ENCODE assay signal across 8 mouse cellular contexts in genomic region chr19:6940396-6941351, GRCm38 (mm10). TPM values are rescaled to one million over a fixed set of nuclear protein-coding genes. Genes with fewer than 3 reads are reported as not detected.
A peak's percentile ranks its signal among the peaks of the same experiment; 100 is the strongest.
DNase-seq lines count a peak whose midpoint lies in the region; ATAC-seq lines count a peak whose summit lies in the region.

No protein-coding gene starts in this region.

- peak; percentile 2; the same call in 1 of the 2 replicates for ATAC-seq in intestine, embryonic 16.5 days
- peak; percentile 38; the same call in 1 of the 2 replicates for ATAC-seq in neural tube, embryonic 12.5 days (ENCODE audit: low FRiP score, low read depth)

- peak overlapping the region; percentile 43; the same call in 1 of the 2 replicates for H3K27ac ChIP-seq in intestine, embryonic 16.5 days (ENCODE audit: low read length)
- H3K27ac ChIP-seq in neural tube, embryonic 12.5 days, result no peak overlapping the region

- peaks cover 22% of the 10 kb centered on the region for H3K4me1 ChIP-seq in intestine, embryonic 16.5 days (ENCODE audit: control insufficient read depth, insufficient read depth, low read length)
- H3K4me1 ChIP-seq in neural tube, embryonic 12.5 days, result peaks cover 32% of the 10 kb centered on the region

- H3K36me3 ChIP-seq in intestine, embryonic 16.5 days (ENCODE audit: control insufficient read depth, insufficient read depth, low read length), result no peaks in the 10 kb centered on the region
- H3K36me3 ChIP-seq in neural tube, embryonic 12.5 days, result peaks cover 8% of the 10 kb centered on the region

- H3K9me3 ChIP-seq in intestine, embryonic 16.5 days (ENCODE audit: control insufficient read depth, low read length), result no peaks in the 10 kb centered on the region
- H3K9me3 ChIP-seq in neural tube, embryonic 12.5 days, result no peaks in the 10 kb centered on the region

- H3K27me3 ChIP-seq in intestine, embryonic 16.5 days (replicated peaks; ENCODE audit: control insufficient read depth, insufficient read depth, low read length), result 0 out of 2 replicates have a peak, but pooled peaks cover 3% of the 10 kb centered on the region
- peaks cover 11% of the 10 kb centered on the region for H3K27me3 ChIP-seq in neural tube, embryonic 12.5 days (replicated peaks)

- H3K4me2 ChIP-seq in intestine, embryonic 16.5 days (ENCODE audit: low read depth, low read length), result peak overlapping the region; percentile 91
- H3K4me2 ChIP-seq in neural tube, embryonic 12.5 days (replicated peaks), result peak overlapping the region; percentile 87

- DNase-seq in adrenal gland, adult 2 months, result peak; percentile 29
- no peak for DNase-seq in adrenal gland, postnatal 14 days
- DNase-seq in thymus, postnatal 10 days (ENCODE audit: low spot score in 2 of 2), result peak; percentile 26 to 41
- DNase-seq in thymus, postnatal 25 days, result no peak
- DNase-seq in urinary bladder, postnatal 25 days (ENCODE audit: low spot score), result no peak
- no peak for DNase-seq in right cerebral cortex, postnatal 25 days

- WGBS in intestine, embryonic 16.5 days, result 19% methylated on average over 29 of the region's 29 CpGs
- 23% methylated on average over 29 of the region's 29 CpGs for WGBS in neural tube, embryonic 12.5 days

- H3K9ac ChIP-seq in intestine, embryonic 16.5 days (ENCODE audit: low read depth, low read length), result peak overlapping the region; percentile 80
- H3K9ac ChIP-seq in neural tube, embryonic 12.5 days, result peak overlapping the region; percentile 89

- H3K4me3 ChIP-seq in intestine, embryonic 16.5 days (ENCODE audit: low read length), result peak overlapping the region; percentile 93
- H3K4me3 ChIP-seq in neural tube, embryonic 12.5 days, result peak overlapping the region; percentile 82

RNA-seq across cellular contexts. Expression of gene Bad, which starts 1.0 kb away (rescaled TPM):
- total RNA-seq in adrenal gland, adult 2 months (2021), result 10 to 100 TPM; 44.7 to 58.7 TPM
- 91.2 and 102 TPM in 2 replicates for polyA plus RNA-seq in adrenal gland, adult 2 months (2012; rRNA removed)
- 43.0 and 45.0 TPM in 2 replicates for total RNA-seq in adrenal gland, postnatal 14 days (2021)
- 77.7 and 80.5 TPM in 2 replicates for polyA plus RNA-seq in intestine, embryonic 16.5 days (2015; fragmentation: Nextera tagmentation; extraction: Ambion mirVana)
- 71.9 and 73.8 TPM in 2 replicates for polyA plus RNA-seq in neural tube, embryonic 12.5 days (2016; fragmentation: Nextera tagmentation; extraction: Ambion mirVana)

RNA-seq across cellular contexts. Expression of gene Gpr137, which starts 1.6 kb away (rescaled TPM):
- total RNA-seq in adrenal gland, adult 2 months (2021), result 10 to 100 TPM; 47.9 to 51.5 TPM
- polyA plus RNA-seq in adrenal gland, adult 2 months (2012; rRNA removed), result 202 and 223 TPM in 2 replicates
- 43.0 and 43.3 TPM in 2 replicates for total RNA-seq in adrenal gland, postnatal 14 days (2021)
- polyA plus RNA-seq in intestine, embryonic 16.5 days (2015; fragmentation: Nextera tagmentation; extraction: Ambion mirVana), result 20.6 and 21.1 TPM in 2 replicates
- polyA plus RNA-seq in neural tube, embryonic 12.5 days (2016; fragmentation: Nextera tagmentation; extraction: Ambion mirVana), result 43.9 and 45.6 TPM in 2 replicates

RNA-seq across cellular contexts. Expression of gene Kcnk4, which starts 6.4 kb away (rescaled TPM):
- under 1 TPM in 1 of 2 experiments, not detected in 1; 0.31 TPM for total RNA-seq in adrenal gland, adult 2 months (2021)
- polyA plus RNA-seq in adrenal gland, adult 2 months (2012; rRNA removed), result 0.06 TPM in 1 of 2 replicates, not detected in the other
- 0.93 TPM in 1 of 2 replicates, not detected in the other for total RNA-seq in adrenal gland, postnatal 14 days (2021)
- polyA plus RNA-seq in intestine, embryonic 16.5 days (2015; fragmentation: Nextera tagmentation; extraction: Ambion mirVana), result 0.45 and 0.48 TPM in 2 replicates
- polyA plus RNA-seq in neural tube, embryonic 12.5 days (2016; fragmentation: Nextera tagmentation; extraction: Ambion mirVana), result 0.50 and 1.1 TPM in 2 replicates

RNA-seq across cellular contexts. Expression of gene Catsperz, which starts 15.5 kb away (rescaled TPM):
- under 1 TPM in 1 of 2 experiments, not detected in 1; 0.58 TPM for total RNA-seq in adrenal gland, adult 2 months (2021)
- polyA plus RNA-seq in adrenal gland, adult 2 months (2012; rRNA removed), result not detected in 2 replicates
- total RNA-seq in adrenal gland, postnatal 14 days (2021), result 0.53 TPM in 1 of 2 replicates, not detected in the other
- polyA plus RNA-seq in intestine, embryonic 16.5 days (2015; fragmentation: Nextera tagmentation; extraction: Ambion mirVana), result 0.73 and 1.4 TPM in 2 replicates
- 0.91 and 2.0 TPM in 2 replicates for polyA plus RNA-seq in neural tube, embryonic 12.5 days (2016; fragmentation: Nextera tagmentation; extraction: Ambion mirVana)

RNA-seq across cellular contexts. Expression of gene Esrra, which starts 19.1 kb away (rescaled TPM):
- total RNA-seq in adrenal gland, adult 2 months (2021), result 10 to 100 TPM; 29.3 to 62.8 TPM
- polyA plus RNA-seq in adrenal gland, adult 2 months (2012; rRNA removed), result 67.6 and 87.7 TPM in 2 replicates
- 63.2 and 67.0 TPM in 2 replicates for total RNA-seq in adrenal gland, postnatal 14 days (2021)
- 41.7 and 47.7 TPM in 2 replicates for polyA plus RNA-seq in intestine, embryonic 16.5 days (2015; fragmentation: Nextera tagmentation; extraction: Ambion mirVana)
- polyA plus RNA-seq in neural tube, embryonic 12.5 days (2016; fragmentation: Nextera tagmentation; extraction: Ambion mirVana), result 17.5 and 20.4 TPM in 2 replicates

Comparison
In these comparisons a context has a peak if more than half of its experiments do, and no peak if none do; other contexts are left out.
1. DNase-seq: peak in adrenal gland, adult 2 months (single experiment) and thymus, postnatal 10 days (2 of 2); none in adrenal gland, postnatal 14 days (single experiment), thymus, postnatal 25 days (single experiment), urinary bladder, postnatal 25 days (single experiment) and right cerebral cortex, postnatal 25 days (single experiment).